Mouse (Mus musculus): Measurements from ENCODE around the gene Pdzd8. TPM values are rescaled to one million over a fixed set of nuclear protein-coding genes. Genes with fewer than 3 reads are reported as not detected.

Pdzd8 gene
- total RNA-seq, 2 experiments from 2014 or later = 48.7 to 49.7 TPM

DNA sequence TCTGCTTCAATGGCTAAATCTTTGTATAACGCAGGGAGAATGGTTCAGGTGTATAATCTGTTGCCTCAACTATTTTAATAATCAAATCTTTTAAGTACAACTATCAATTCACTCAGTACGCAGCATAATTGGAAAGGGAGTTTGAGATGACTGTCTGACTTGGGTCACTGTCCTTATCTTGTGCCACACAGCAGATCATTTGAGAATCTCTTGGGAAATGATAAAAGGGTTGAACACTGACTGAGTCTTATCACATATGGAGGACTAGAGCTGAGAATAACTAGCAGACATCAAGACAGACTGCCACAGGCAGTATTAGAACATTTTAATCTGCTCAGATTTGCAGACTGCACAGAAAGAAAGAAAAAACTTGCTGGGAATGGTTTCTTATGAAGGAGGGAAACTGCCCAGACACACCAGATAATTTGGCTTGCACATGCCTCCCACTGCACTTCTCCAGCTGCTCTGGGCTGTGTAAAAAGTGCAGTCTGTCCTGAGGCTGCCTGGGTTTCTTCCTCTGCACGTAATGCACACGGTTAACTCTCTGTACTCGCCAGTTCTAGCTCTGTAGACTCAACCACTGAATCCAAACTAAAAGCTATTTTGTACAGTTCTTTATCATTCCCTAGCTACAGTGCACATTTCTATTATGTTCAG is 53.3 kb downstream of the Pdzd8 start:
- H3K27ac ChIP-seq = peak overlapping the region; percentile 39; the same call in 1 of the 2 replicates
- H3K4me3 ChIP-seq = no peak overlapping the region
- no peak for TF ChIP-seq CTCF (conservative IDR thresholded peaks at IDR 0.05)
- DNase-seq (ENCODE audit: low spot score in 2 of 2) = peak; percentile 23 to 25

GRCm38 (mm10) chr19:59289811-59290210 is 55.8 kb downstream of the Pdzd8 start:
- H3K27ac ChIP-seq = no peak overlapping the region
- no peak for DNase-seq (ENCODE audit: low spot score in 2 of 2)
- TF ChIP-seq CTCF (conservative IDR thresholded peaks at IDR 0.05) = no peak
- H3K4me3 ChIP-seq = no peak overlapping the region

DNA sequence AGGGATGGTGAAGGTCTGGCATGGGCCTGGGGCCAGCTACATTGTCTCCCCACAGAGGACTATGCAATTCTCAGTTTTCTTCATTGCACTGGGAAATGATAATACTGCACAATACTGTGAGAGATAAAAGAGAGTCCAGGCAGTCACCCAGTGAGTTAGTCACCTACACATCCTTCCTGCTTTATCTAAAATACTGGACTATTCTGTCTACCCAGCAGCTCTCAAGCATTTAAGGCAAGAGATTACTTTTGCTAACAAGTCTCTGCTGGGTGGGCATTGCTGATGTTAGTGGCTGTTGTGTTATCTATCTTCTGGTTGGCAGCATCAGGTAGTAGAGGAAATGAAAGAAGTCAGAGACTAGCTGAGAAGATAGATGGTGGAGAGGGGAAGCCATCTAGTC is 56.5 kb downstream of the Pdzd8 start:
- no peak for TF ChIP-seq CTCF (conservative IDR thresholded peaks at IDR 0.05)
- no peak overlapping the region for H3K4me3 ChIP-seq
- no peak for DNase-seq (ENCODE audit: low spot score in 2 of 2)
- H3K27ac ChIP-seq = no peak overlapping the region

DNA sequence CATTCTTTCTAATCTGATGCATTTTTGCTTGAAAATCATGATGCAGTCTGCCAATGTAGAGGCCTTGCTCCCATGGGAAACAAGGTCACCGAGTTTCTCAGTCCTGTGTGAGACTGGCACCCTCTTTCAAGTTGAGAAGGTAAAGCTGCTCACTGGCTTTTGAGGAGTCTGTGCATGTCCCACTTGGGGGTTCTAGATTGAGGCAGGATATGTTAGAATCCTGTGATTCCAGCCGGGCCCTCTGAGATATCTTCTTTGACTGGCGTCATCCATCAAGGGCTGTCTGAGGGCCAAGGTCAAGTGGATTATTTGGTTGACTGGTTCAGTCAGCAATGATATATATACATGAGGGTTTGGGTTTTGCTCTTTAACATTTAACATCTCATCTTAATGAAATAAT is 63.6 kb downstream of the Pdzd8 start:
- H3K27ac ChIP-seq = peak overlapping the region; percentile 67; the same call in 1 of the 2 replicates
- H3K4me3 ChIP-seq = no peak overlapping the region
- TF ChIP-seq CTCF (conservative IDR thresholded peaks at IDR 0.05) = no peak
- DNase-seq (ENCODE audit: low spot score in 2 of 2) = no peak

GRCm38 (mm10) chr19:59280841-59281240 is 64.7 kb downstream of the Pdzd8 start:
- no peak overlapping the region for H3K27ac ChIP-seq
- no peak for TF ChIP-seq CTCF (conservative IDR thresholded peaks at IDR 0.05)
- no peak overlapping the region for H3K4me3 ChIP-seq
- DNase-seq (ENCODE audit: low spot score in 2 of 2) = no peak

GRCm38 (mm10) chr19:59276354-59276753 is 69.2 kb downstream of the Pdzd8 start:
- no peak for TF ChIP-seq CTCF (conservative IDR thresholded peaks at IDR 0.05)
- no peak overlapping the region for H3K4me3 ChIP-seq
- H3K27ac ChIP-seq = no peak overlapping the region
- no peak for DNase-seq (ENCODE audit: low spot score in 2 of 2)

- Histone ChIP-seq H3K27ac (no peak overlapping the region), H3K4me3 (no peak overlapping the region)
- no peak for DNase-seq (ENCODE audit: low spot score in 2 of 2)
- no peak for TF ChIP-seq CTCF (conservative IDR thresholded peaks at IDR 0.05)
These were observed 72.4 kb downstream of the Pdzd8 start for GRCm38 (mm10) chr19:59273190-59273589.

DNA sequence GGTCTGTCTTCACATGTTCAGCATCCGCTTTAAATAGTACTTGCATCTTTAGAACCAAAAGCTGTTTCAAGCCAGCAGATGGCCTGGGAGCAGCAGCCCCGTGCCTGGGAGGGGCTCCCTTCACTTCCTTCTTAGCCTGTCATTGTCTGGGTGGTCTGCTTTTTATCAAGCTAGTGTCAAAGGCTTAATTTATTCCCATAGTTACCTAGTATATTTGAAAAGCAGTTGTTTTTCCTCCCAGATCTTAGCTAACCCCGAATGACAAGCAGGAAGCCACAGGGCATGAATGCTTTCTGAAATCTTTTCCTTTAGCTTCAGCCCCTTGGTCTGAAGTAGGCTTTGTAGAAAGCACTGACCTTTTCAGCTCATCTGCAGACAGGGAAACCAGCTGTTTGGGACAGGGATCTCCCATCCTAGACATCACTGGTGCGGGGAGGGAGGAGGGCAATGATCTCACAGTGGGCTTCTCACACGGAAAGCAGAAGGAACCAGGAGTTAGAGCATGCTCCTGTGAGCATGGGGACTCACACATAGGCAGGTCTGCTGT is 78.1 kb downstream of the Pdzd8 start:
- TF ChIP-seq CTCF (conservative IDR thresholded peaks at IDR 0.05) = no peak
- Histone ChIP-seq H3K4me3 (no peak overlapping the region), H3K27ac (no peak overlapping the region)
- DNase-seq (ENCODE audit: low spot score in 2 of 2) = no peak

GRCm38 (mm10) chr19:59265907-59266306 is 79.7 kb downstream of the Pdzd8 start:
- peak; percentile 33 for TF ChIP-seq CTCF (conservative IDR thresholded peaks at IDR 0.05)
- Histone ChIP-seq H3K4me3 (no peak overlapping the region), H3K27ac (no peak overlapping the region)
- peak in 1 of 2 experiments; percentile 32 for DNase-seq (ENCODE audit: low spot score in 2 of 2)

- TF ChIP-seq CTCF (conservative IDR thresholded peaks at IDR 0.05) = no peak
- DNase-seq (ENCODE audit: low spot score in 2 of 2) = no peak
- H3K4me3 ChIP-seq = no peak overlapping the region
- no peak overlapping the region for H3K27ac ChIP-seq
These were observed 80.6 kb downstream of the Pdzd8 start for GRCm38 (mm10) chr19:59264838-59265532.

DNA sequence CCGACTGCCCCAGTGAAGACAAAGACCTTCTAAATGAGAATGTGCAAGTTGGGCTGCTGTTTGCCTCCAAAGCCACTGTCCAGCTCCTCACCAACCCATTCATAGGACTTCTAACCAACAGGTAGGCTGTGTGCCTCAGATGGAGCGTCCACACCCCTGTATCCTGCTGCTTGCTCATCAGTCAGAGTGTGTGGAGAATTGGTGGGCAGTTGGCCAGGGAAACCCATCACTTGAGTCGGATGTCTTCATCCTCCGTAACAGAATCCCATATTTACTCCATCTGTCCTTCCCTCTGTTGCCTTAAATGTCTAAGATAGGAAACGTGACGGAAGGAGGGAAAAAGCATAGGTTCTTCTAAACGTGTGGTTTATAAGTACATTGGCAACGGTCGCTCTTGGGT is 82.4 kb downstream of the Pdzd8 start:
- Histone ChIP-seq H3K27ac (no peak overlapping the region), H3K4me3 (no peak overlapping the region)
- no peak for TF ChIP-seq CTCF (conservative IDR thresholded peaks at IDR 0.05)
- DNase-seq (ENCODE audit: low spot score in 2 of 2) = peak; percentile 23 to 24

DNA sequence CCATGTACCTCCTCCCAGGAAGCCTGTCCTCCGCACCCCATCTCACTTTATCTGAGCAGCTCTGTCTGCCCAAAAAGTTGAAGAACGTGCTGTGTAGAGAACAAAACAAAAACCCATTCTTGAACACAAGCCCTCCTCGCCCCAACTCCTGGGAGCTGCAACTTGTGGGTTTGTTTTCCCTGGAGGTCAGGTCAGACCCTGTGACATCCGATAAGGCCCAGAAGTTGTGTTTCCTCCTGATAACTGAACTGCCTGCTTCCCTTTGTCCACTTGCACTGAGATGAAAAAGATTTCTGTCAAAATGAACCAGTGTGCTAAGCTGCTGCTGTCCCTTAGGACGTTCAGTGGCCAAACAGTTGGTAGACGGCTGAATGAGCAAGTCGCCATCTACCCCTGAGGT is 84.0 kb downstream of the Pdzd8 start:
- Histone ChIP-seq H3K4me3 (no peak overlapping the region), H3K27ac (no peak overlapping the region)
- no peak for TF ChIP-seq CTCF (conservative IDR thresholded peaks at IDR 0.05)
- DNase-seq (ENCODE audit: low spot score in 2 of 2) = no peak

DNA sequence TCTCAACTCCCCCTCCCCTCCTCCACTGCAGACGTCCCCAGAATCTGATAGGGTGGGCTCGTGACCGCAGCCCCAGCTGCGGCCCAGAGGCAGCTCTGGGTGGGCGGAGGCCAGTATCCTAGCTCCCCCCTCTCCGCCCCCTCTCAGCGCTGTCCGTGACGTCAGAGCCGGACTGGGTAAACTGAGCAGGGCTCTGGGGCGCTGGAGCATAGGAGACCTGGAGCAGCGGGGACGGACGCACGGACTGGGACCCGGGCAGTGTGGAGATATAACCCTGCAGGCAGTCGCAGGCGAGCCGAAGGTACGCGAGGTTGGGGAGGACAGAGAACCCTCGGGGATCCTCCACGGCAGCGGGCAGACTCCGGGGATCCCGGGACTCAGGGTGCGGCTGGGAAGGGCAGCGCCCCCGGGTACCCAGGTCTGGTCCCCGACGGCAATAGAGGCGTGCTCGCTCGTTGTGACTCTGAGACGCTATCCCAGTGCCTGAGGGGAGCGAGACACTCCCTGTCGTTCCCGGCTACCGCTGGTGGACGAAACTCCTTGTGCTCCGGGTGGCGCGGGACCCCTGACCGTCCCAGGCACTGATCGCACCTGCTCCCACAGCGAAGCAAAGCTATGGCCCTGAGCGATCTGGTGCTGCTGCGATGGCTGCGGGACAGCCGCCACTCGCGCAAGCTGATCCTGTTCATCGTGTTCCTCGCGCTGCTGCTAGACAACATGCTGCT is 84.7 kb downstream of the Pdzd8 start, which contains the start of gene Slc18a2:
Gene Slc18a2 (plus strand): TSS at position 179 of the 725 bp plus-strand sequence.
- Histone ChIP-seq H3K4me3 (peak within 1 kb of the TSS; percentile 41), H3K27ac (no peak within 1 kb of the TSS)
- no peak for DNase-seq (ENCODE audit: low spot score in 2 of 2)
- no peak for TF ChIP-seq CTCF (conservative IDR thresholded peaks at IDR 0.05)

All from layer of hippocampus, adult 2 months (tissue).